Mouse (Mus musculus): ENCODE results near the gene Rbfox1.

Gene Rbfox1

GRCm38 (mm10) chr16:7212756-7213155 is 1327.6 kb downstream of the Rbfox1 start:
- DNase-seq (ENCODE audit: low read depth, low spot score) = no peak

GRCm38 (mm10) chr16:7223265-7223664 is 1338.1 kb downstream of the Rbfox1 start:
- DNase-seq (ENCODE audit: low read depth, low spot score) = no peak

- DNase-seq (ENCODE audit: low read depth, low spot score) = no peak
These were observed 1340.8 kb downstream of the Rbfox1 start for GRCm38 (mm10) chr16:7226000-7226399.

- no peak for DNase-seq (ENCODE audit: low read depth, low spot score)
These were observed 1343.1 kb downstream of the Rbfox1 start for GRCm38 (mm10) chr16:7228246-7228645.

GRCm38 (mm10) chr16:7229232-7229631 is 1344.1 kb downstream of the Rbfox1 start:
- no peak for DNase-seq (ENCODE audit: low read depth, low spot score)

GRCm38 (mm10) chr16:7241627-7242026 is 1356.5 kb downstream of the Rbfox1 start:
- DNase-seq (ENCODE audit: low read depth, low spot score) = no peak

- DNase-seq (ENCODE audit: low read depth, low spot score) = no peak
These were observed 1357.3 kb downstream of the Rbfox1 start for GRCm38 (mm10) chr16:7242501-7242900.

- DNase-seq (ENCODE audit: low read depth, low spot score) = no peak
These were observed 1359.2 kb downstream of the Rbfox1 start for GRCm38 (mm10) chr16:7244382-7244781.

GRCm38 (mm10) chr16:7251696-7252095 is 1366.5 kb downstream of the Rbfox1 start:
- no peak for DNase-seq (ENCODE audit: low read depth, low spot score)

- no peak for DNase-seq (ENCODE audit: low read depth, low spot score)
These were observed 1372.2 kb downstream of the Rbfox1 start for GRCm38 (mm10) chr16:7257366-7257765.

GRCm38 (mm10) chr16:7263261-7263660 is 1378.1 kb downstream of the Rbfox1 start:
- no peak for DNase-seq (ENCODE audit: low read depth, low spot score)

- DNase-seq (ENCODE audit: low read depth, low spot score) = no peak
These were observed 1380.6 kb downstream of the Rbfox1 start for GRCm38 (mm10) chr16:7265715-7266114.

GRCm38 (mm10) chr16:7275501-7275900 is 1390.3 kb downstream of the Rbfox1 start:
- no peak for DNase-seq (ENCODE audit: low read depth, low spot score)

GRCm38 (mm10) chr16:7275901-7276300 is 1390.7 kb downstream of the Rbfox1 start:
- no peak for DNase-seq (ENCODE audit: low read depth, low spot score)

- no peak for DNase-seq (ENCODE audit: low read depth, low spot score)
These were observed 1394.4 kb downstream of the Rbfox1 start for GRCm38 (mm10) chr16:7279544-7279943.

- no peak for DNase-seq (ENCODE audit: low read depth, low spot score)
These were observed 1397.1 kb downstream of the Rbfox1 start for GRCm38 (mm10) chr16:7282257-7282656.

GRCm38 (mm10) chr16:7292985-7293805 is 1408.0 kb downstream of the Rbfox1 start:
- DNase-seq (ENCODE audit: low read depth, low spot score) = no peak

GRCm38 (mm10) chr16:7302416-7302815 is 1417.3 kb downstream of the Rbfox1 start:
- no peak for DNase-seq (ENCODE audit: low read depth, low spot score)

- no peak for DNase-seq (ENCODE audit: low read depth, low spot score)
These were observed 1444.0 kb downstream of the Rbfox1 start for GRCm38 (mm10) chr16:7329196-7329595.

GRCm38 (mm10) chr16:7341186-7341585 is 1456.0 kb downstream of the Rbfox1 start:
- no peak for DNase-seq (ENCODE audit: low read depth, low spot score)

- DNase-seq (ENCODE audit: low read depth, low spot score) = no peak
These were observed 1460.1 kb downstream of the Rbfox1 start for GRCm38 (mm10) chr16:7345298-7345697.

- DNase-seq (ENCODE audit: low read depth, low spot score) = no peak
These were observed 1461.0 kb downstream of the Rbfox1 start for GRCm38 (mm10) chr16:7346001-7346625.

GRCm38 (mm10) chr16:7347522-7348165 is 1462.5 kb downstream of the Rbfox1 start:
- no peak for DNase-seq (ENCODE audit: low read depth, low spot score)
